Mouse (Mus musculus): ENCODE results near the gene Tmem222. TPM values are rescaled to one million over a fixed set of nuclear protein-coding genes. Genes with fewer than 3 reads are reported as not detected.
A peak's percentile ranks its signal among the peaks of the same experiment; 100 is the strongest.

The Tmem222 gene
- polyA plus RNA-seq, 2 experiments: 84.1 to 101 TPM

DNA sequence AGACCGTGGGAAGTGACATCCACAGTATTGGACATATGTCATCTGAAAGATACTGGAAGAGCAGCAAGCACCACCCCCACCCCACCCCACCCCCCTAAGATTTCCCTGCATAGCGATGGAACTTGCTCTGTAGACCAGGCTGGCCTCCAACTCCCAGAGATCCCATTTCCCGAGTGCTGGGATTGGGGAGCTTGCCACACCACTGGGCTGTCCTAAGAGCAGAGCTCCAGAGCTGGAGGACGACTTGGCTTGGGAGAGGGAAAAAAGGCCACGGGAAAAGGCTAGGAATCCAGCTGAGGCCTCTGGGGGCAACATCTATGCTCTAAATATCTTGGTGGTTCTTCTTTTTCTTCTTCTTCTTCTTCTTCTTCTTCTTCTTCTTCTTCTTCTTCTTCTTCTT lies 42.8 kb downstream of the Tmem222 start:
- Histone ChIP-seq H3K27ac (replicated peaks; ENCODE audit: low read depth, low read length) (no peak overlapping the region), H3K4me3 (replicated peaks; ENCODE audit: low read length) (no peak overlapping the region), H3K4me2 (replicated peaks; ENCODE audit: low read depth, low read length, severe bottlenecking) (no peak overlapping the region), H3K4me1 (ENCODE audit: control insufficient read depth, insufficient read depth, low read length) (no peaks in the 10 kb centered on the region), H3K9me3 (ENCODE audit: control insufficient read depth, low read length) (no peaks in the 10 kb centered on the region), H3K36me3 (ENCODE audit: control insufficient read depth, insufficient read depth, low read length) (no peaks in the 10 kb centered on the region), H3K27me3 (ENCODE audit: control insufficient read depth, insufficient read depth, low read length) (no peaks in the 10 kb centered on the region), H3K9ac (ENCODE audit: low read depth, low read length, severe bottlenecking) (no peak overlapping the region)
- ATAC-seq (ENCODE audit: low FRiP score, low read depth): no peak
- no peak for DNase-seq (ENCODE audit: low spot score)
- TF ChIP-seq POLR2A (IDR thresholded peaks at IDR 0.05; ENCODE audit: borderline replicate concordance, extremely low read depth, insufficient read depth, insufficient read length): no peak
- WGBS: 56% methylated on average over 5 of the region's 5 CpGs

DNA sequence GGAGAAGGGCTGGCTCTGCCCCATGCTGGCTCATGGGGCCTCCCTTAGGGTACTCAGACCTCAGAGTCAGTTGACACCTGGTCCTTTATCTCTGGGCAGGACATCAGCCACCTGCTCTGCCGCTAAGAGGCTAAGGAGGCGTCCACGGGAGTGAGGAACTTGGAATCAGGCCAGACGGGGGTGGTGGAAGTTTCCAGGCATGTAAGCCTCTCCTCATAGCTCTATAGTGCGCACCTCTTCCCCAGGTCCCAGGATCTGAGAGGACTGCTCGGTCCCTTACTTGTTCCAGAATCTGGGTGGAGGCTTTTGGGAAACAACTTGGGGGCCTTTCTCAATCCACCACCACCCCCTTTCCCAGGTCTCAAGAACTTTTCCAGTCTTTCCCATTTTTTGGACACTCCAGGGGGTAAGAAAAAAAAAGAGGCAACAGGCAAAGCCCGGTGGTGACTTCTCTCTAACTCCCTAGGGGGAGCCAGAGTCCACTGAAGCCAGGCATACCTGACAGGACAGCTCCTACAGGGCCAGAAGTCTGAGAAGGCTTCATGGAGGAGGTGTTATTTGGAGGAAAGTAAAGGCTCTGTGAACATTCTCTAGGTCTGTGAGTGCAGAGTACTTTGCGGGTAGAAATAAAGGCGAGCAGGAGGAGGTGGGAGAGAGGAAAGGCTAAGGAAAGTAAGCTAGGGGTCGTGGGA lies 44.2 kb downstream of the Tmem222 start:
- Histone ChIP-seq H3K4me1 (ENCODE audit: control insufficient read depth, insufficient read depth, low read length) (no peaks in the 10 kb centered on the region), H3K27me3 (ENCODE audit: control insufficient read depth, insufficient read depth, low read length) (no peaks in the 10 kb centered on the region), H3K27ac (replicated peaks; ENCODE audit: low read depth, low read length) (no peak overlapping the region), H3K4me3 (replicated peaks; ENCODE audit: low read length) (no peak overlapping the region), H3K9ac (ENCODE audit: low read depth, low read length, severe bottlenecking) (no peak overlapping the region), H3K36me3 (ENCODE audit: control insufficient read depth, insufficient read depth, low read length) (no peaks in the 10 kb centered on the region), H3K4me2 (replicated peaks; ENCODE audit: low read depth, low read length, severe bottlenecking) (no peak overlapping the region), H3K9me3 (ENCODE audit: control insufficient read depth, low read length) (no peaks in the 10 kb centered on the region)
- no peak for DNase-seq (ENCODE audit: low spot score)
- no peak for TF ChIP-seq POLR2A (IDR thresholded peaks at IDR 0.05; ENCODE audit: borderline replicate concordance, extremely low read depth, insufficient read depth, insufficient read length)
- no peak for ATAC-seq (ENCODE audit: low FRiP score, low read depth)
- WGBS: 35% methylated on average over 10 of the region's 10 CpGs

DNA sequence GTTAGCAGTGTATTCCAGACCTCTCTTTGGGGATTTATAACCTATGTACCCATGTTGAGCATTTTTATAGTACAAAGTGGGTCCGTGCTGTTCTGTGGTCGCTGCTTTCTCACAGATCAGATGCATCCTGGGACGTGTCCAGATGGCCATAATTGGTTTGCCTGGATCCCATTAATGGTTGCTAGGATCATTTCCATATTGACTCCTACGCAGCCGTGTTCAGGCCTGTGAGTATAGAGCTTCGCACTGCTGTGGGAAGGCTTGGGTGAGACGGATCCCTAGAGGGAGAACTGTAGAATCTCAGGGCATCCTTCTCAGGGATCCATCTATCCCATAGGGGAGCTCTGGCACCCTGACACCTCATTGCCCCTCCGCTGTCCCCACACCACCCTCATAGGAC lies 48.0 kb downstream of the Tmem222 start:
- ATAC-seq (ENCODE audit: low FRiP score, low read depth) (no peak), DNase-seq (ENCODE audit: low spot score) (peak; percentile 42)
- Histone ChIP-seq H3K9me3 (ENCODE audit: control insufficient read depth, low read length) (no peaks in the 10 kb centered on the region), H3K4me1 (ENCODE audit: control insufficient read depth, insufficient read depth, low read length) (no peaks in the 10 kb centered on the region), H3K27ac (replicated peaks; ENCODE audit: low read depth, low read length) (peak overlapping the region; percentile 19; the same call in 1 of the 2 replicates), H3K4me2 (replicated peaks; ENCODE audit: low read depth, low read length, severe bottlenecking) (no peak overlapping the region), H3K4me3 (replicated peaks; ENCODE audit: low read length) (no peak overlapping the region), H3K36me3 (ENCODE audit: control insufficient read depth, insufficient read depth, low read length) (no peaks in the 10 kb centered on the region), H3K27me3 (ENCODE audit: control insufficient read depth, insufficient read depth, low read length) (no peaks in the 10 kb centered on the region), H3K9ac (ENCODE audit: low read depth, low read length, severe bottlenecking) (no peak overlapping the region)
- no peak for TF ChIP-seq POLR2A (IDR thresholded peaks at IDR 0.05; ENCODE audit: borderline replicate concordance, extremely low read depth, insufficient read depth, insufficient read length)
- 39% methylated on average over 8 of the region's 8 CpGs for WGBS

GRCm38 (mm10) chr4:133227636-133228035 lies 50.0 kb downstream of the Tmem222 start:
- Histone ChIP-seq H3K4me2 (replicated peaks; ENCODE audit: low read depth, low read length, severe bottlenecking) (no peak overlapping the region), H3K9me3 (ENCODE audit: control insufficient read depth, low read length) (no peaks in the 10 kb centered on the region), H3K4me1 (ENCODE audit: control insufficient read depth, insufficient read depth, low read length) (no peaks in the 10 kb centered on the region), H3K27ac (replicated peaks; ENCODE audit: low read depth, low read length) (no peak overlapping the region), H3K4me3 (replicated peaks; ENCODE audit: low read length) (no peak overlapping the region), H3K36me3 (ENCODE audit: control insufficient read depth, insufficient read depth, low read length) (no peaks in the 10 kb centered on the region), H3K9ac (ENCODE audit: low read depth, low read length, severe bottlenecking) (no peak overlapping the region), H3K27me3 (ENCODE audit: control insufficient read depth, insufficient read depth, low read length) (no peaks in the 10 kb centered on the region)
- no peak for TF ChIP-seq POLR2A (IDR thresholded peaks at IDR 0.05; ENCODE audit: borderline replicate concordance, extremely low read depth, insufficient read depth, insufficient read length)
- no peak for ATAC-seq (ENCODE audit: low FRiP score, low read depth)
- no peak for DNase-seq (ENCODE audit: low spot score)
- WGBS: 66% methylated on average over 8 of the region's 8 CpGs

- no peak for ATAC-seq (ENCODE audit: low FRiP score, low read depth)
- no peak for TF ChIP-seq POLR2A (IDR thresholded peaks at IDR 0.05; ENCODE audit: borderline replicate concordance, extremely low read depth, insufficient read depth, insufficient read length)
- no peak overlapping the region for H3K9ac ChIP-seq (ENCODE audit: low read depth, low read length, severe bottlenecking)
- no peak for DNase-seq (ENCODE audit: low spot score)
- no peaks in the 10 kb centered on the region for H3K36me3 ChIP-seq (ENCODE audit: control insufficient read depth, insufficient read depth, low read length)
- no peaks in the 10 kb centered on the region for H3K9me3 ChIP-seq (ENCODE audit: control insufficient read depth, low read length)
- H3K4me2 ChIP-seq (replicated peaks; ENCODE audit: low read depth, low read length, severe bottlenecking): no peak overlapping the region
- 0 out of 2 replicates have a peak, but pooled peaks cover 2% of the 10 kb centered on the region for H3K4me1 ChIP-seq (ENCODE audit: control insufficient read depth, insufficient read depth, low read length)
- no peak overlapping the region for H3K4me3 ChIP-seq (replicated peaks; ENCODE audit: low read length)
- H3K27me3 ChIP-seq (ENCODE audit: control insufficient read depth, insufficient read depth, low read length): no peaks in the 10 kb centered on the region
- no peak overlapping the region for H3K27ac ChIP-seq (replicated peaks; ENCODE audit: low read depth, low read length)
- 63% methylated on average over 9 of the region's 10 CpGs for WGBS
Observed at GRCm38 (mm10) chr4:133226073-133226472, 51.5 kb downstream of the Tmem222 start.
